Mouse (Mus musculus): ENCODE measurements at regions not wholly inside any gene's neighbourhood (a gene's known extent, or its start where the extent isn't known, plus 50 kb on each side); places are given as distances from the start of the nearest gene placed in this dataset.

GRCm38 (mm10) chr11:18747871-18748461 is 270.8 kb downstream of the Meis1 start:
- no peak overlapping the region for H3K4me3 ChIP-seq (ENCODE audit: extremely low read depth, insufficient read depth, insufficient read length)
- DNase-seq (ENCODE audit: low read depth in 1 of 2, low spot score in 2 of 2): no peak
- no peaks in the 10 kb centered on the region for H3K4me1 ChIP-seq (ENCODE audit: control insufficient read depth, insufficient read depth, insufficient read length)
- H3K27me3 ChIP-seq (ENCODE audit: control insufficient read depth, insufficient read depth, low read length): no peaks in the 10 kb centered on the region
- no peaks in the 10 kb centered on the region for H3K36me3 ChIP-seq (ENCODE audit: control insufficient read depth, insufficient read depth, low read length)
- no peak overlapping the region for H3K27ac ChIP-seq (ENCODE audit: insufficient read depth, low read length)
- TF ChIP-seq POLR2A (IDR thresholded peaks at IDR 0.05; ENCODE audit: low read depth, low read length): no peak
- TF ChIP-seq CTCF (IDR thresholded peaks at IDR 0.05; ENCODE audit: extremely low read depth, insufficient read depth, insufficient read length, insufficient replicate concordance): no peak
- 83% methylated on average over 7 of the region's 7 CpGs for WGBS

GRCm38 (mm10) chr11:18747361-18747760 is 271.4 kb downstream of the Meis1 start:
- Histone ChIP-seq H3K36me3 (ENCODE audit: control insufficient read depth, insufficient read depth, low read length) (no peaks in the 10 kb centered on the region), H3K27me3 (ENCODE audit: control insufficient read depth, insufficient read depth, low read length) (no peaks in the 10 kb centered on the region), H3K4me3 (ENCODE audit: extremely low read depth, insufficient read depth, insufficient read length) (no peak overlapping the region), H3K4me1 (ENCODE audit: control insufficient read depth, insufficient read depth, insufficient read length) (no peaks in the 10 kb centered on the region), H3K27ac (ENCODE audit: insufficient read depth, low read length) (0 out of 2 replicates have a peak overlapping the region, but pooled peaks have one; percentile 9)
- 90% methylated on average over 9 of the region's 9 CpGs for WGBS
- TF ChIP-seq POLR2A (IDR thresholded peaks at IDR 0.05; ENCODE audit: low read depth, low read length) (no peak), CTCF (IDR thresholded peaks at IDR 0.05; ENCODE audit: extremely low read depth, insufficient read depth, insufficient read length, insufficient replicate concordance) (no peak)
- DNase-seq (ENCODE audit: low read depth in 1 of 2, low spot score in 2 of 2): no peak

- DNase-seq (ENCODE audit: low read depth in 1 of 2, low spot score in 2 of 2): no peak
- TF ChIP-seq POLR2A (IDR thresholded peaks at IDR 0.05; ENCODE audit: low read depth, low read length): no peak
- no peak for TF ChIP-seq CTCF (IDR thresholded peaks at IDR 0.05; ENCODE audit: extremely low read depth, insufficient read depth, insufficient read length, insufficient replicate concordance)
- no peaks in the 10 kb centered on the region for H3K27me3 ChIP-seq (ENCODE audit: control insufficient read depth, insufficient read depth, low read length)
- H3K36me3 ChIP-seq (ENCODE audit: control insufficient read depth, insufficient read depth, low read length): no peaks in the 10 kb centered on the region
- no peak overlapping the region for H3K4me3 ChIP-seq (ENCODE audit: extremely low read depth, insufficient read depth, insufficient read length)
- 0 out of 2 replicates have a peak overlapping the region, but pooled peaks have one; percentile 27 for H3K27ac ChIP-seq (ENCODE audit: insufficient read depth, low read length)
- H3K4me1 ChIP-seq (ENCODE audit: control insufficient read depth, insufficient read depth, insufficient read length): no peaks in the 10 kb centered on the region
- 83% methylated on average over 5 of the region's 5 CpGs for WGBS
These were observed 272.3 kb downstream of the Meis1 start for GRCm38 (mm10) chr11:18746486-18746885.

GRCm38 (mm10) chr11:18745840-18746239 is 272.9 kb downstream of the Meis1 start:
- no peak for DNase-seq (ENCODE audit: low read depth in 1 of 2, low spot score in 2 of 2)
- Histone ChIP-seq H3K4me3 (ENCODE audit: extremely low read depth, insufficient read depth, insufficient read length) (no peak overlapping the region), H3K4me1 (ENCODE audit: control insufficient read depth, insufficient read depth, insufficient read length) (no peaks in the 10 kb centered on the region), H3K27ac (ENCODE audit: insufficient read depth, low read length) (no peak overlapping the region), H3K36me3 (ENCODE audit: control insufficient read depth, insufficient read depth, low read length) (no peaks in the 10 kb centered on the region), H3K27me3 (ENCODE audit: control insufficient read depth, insufficient read depth, low read length) (no peaks in the 10 kb centered on the region)
- no peak for TF ChIP-seq CTCF (IDR thresholded peaks at IDR 0.05; ENCODE audit: extremely low read depth, insufficient read depth, insufficient read length, insufficient replicate concordance)
- no peak for TF ChIP-seq POLR2A (IDR thresholded peaks at IDR 0.05; ENCODE audit: low read depth, low read length)
- 72% methylated on average over 10 of the region's 10 CpGs for WGBS

- 89% methylated on average over 4 of the region's 4 CpGs for WGBS
- Histone ChIP-seq H3K36me3 (ENCODE audit: control insufficient read depth, insufficient read depth, low read length) (no peaks in the 10 kb centered on the region), H3K4me1 (ENCODE audit: control insufficient read depth, insufficient read depth, insufficient read length) (no peaks in the 10 kb centered on the region), H3K4me3 (ENCODE audit: extremely low read depth, insufficient read depth, insufficient read length) (no peak overlapping the region), H3K27me3 (ENCODE audit: control insufficient read depth, insufficient read depth, low read length) (no peaks in the 10 kb centered on the region), H3K27ac (ENCODE audit: insufficient read depth, low read length) (no peak overlapping the region)
- no peak for DNase-seq (ENCODE audit: low read depth in 1 of 2, low spot score in 2 of 2)
- TF ChIP-seq CTCF (IDR thresholded peaks at IDR 0.05; ENCODE audit: extremely low read depth, insufficient read depth, insufficient read length, insufficient replicate concordance) (no peak), POLR2A (IDR thresholded peaks at IDR 0.05; ENCODE audit: low read depth, low read length) (no peak)
These were observed 283.7 kb downstream of the Meis1 start for GRCm38 (mm10) chr11:18734904-18735664.

- Histone ChIP-seq H3K36me3 (ENCODE audit: control insufficient read depth, insufficient read depth, low read length) (no peaks in the 10 kb centered on the region), H3K27ac (ENCODE audit: insufficient read depth, low read length) (no peak overlapping the region), H3K27me3 (ENCODE audit: control insufficient read depth, insufficient read depth, low read length) (no peaks in the 10 kb centered on the region), H3K4me3 (ENCODE audit: extremely low read depth, insufficient read depth, insufficient read length) (no peak overlapping the region), H3K4me1 (ENCODE audit: control insufficient read depth, insufficient read depth, insufficient read length) (no peaks in the 10 kb centered on the region)
- DNase-seq (ENCODE audit: low read depth in 1 of 2, low spot score in 2 of 2): no peak
- TF ChIP-seq CTCF (IDR thresholded peaks at IDR 0.05; ENCODE audit: extremely low read depth, insufficient read depth, insufficient read length, insufficient replicate concordance): no peak
- TF ChIP-seq POLR2A (IDR thresholded peaks at IDR 0.05; ENCODE audit: low read depth, low read length): no peak
- WGBS: 69% methylated on average over 1 of the region's 1 CpGs
These were observed 284.7 kb downstream of the Meis1 start for GRCm38 (mm10) chr11:18734075-18734474.

GRCm38 (mm10) chr11:18729742-18730141 is 289.0 kb downstream of the Meis1 start:
- TF ChIP-seq POLR2A (IDR thresholded peaks at IDR 0.05; ENCODE audit: low read depth, low read length) (no peak), CTCF (IDR thresholded peaks at IDR 0.05; ENCODE audit: extremely low read depth, insufficient read depth, insufficient read length, insufficient replicate concordance) (no peak)
- no peak overlapping the region for H3K4me3 ChIP-seq (ENCODE audit: extremely low read depth, insufficient read depth, insufficient read length)
- no peak for DNase-seq (ENCODE audit: low read depth in 1 of 2, low spot score in 2 of 2)
- WGBS: 89% methylated on average over 4 of the region's 4 CpGs
- no peaks in the 10 kb centered on the region for H3K4me1 ChIP-seq (ENCODE audit: control insufficient read depth, insufficient read depth, insufficient read length)
- H3K36me3 ChIP-seq (ENCODE audit: control insufficient read depth, insufficient read depth, low read length): no peaks in the 10 kb centered on the region
- no peak overlapping the region for H3K27ac ChIP-seq (ENCODE audit: insufficient read depth, low read length)
- no peaks in the 10 kb centered on the region for H3K27me3 ChIP-seq (ENCODE audit: control insufficient read depth, insufficient read depth, low read length)

All from spleen, adult 2 months (tissue).